Mouse (Mus musculus) forebrain, embryonic 11.5 days (tissue): ENCODE data around the gene Mef2d. TPM values are rescaled to one million over a fixed set of nuclear protein-coding genes. Genes with fewer than 3 reads are reported as not detected.

Experiments used
- ATAC-seq: fragments of 200-750 bp; cut with Nextera tagmentation; replicated peaks from 2 replicates; pipeline ENCODE4 v1.8.0; 2017; ENCODE audit warnings: moderate TSS enrichment; ENCODE audit not compliant: low FRiP score
- DNase-seq: peaks from one replicate; pipeline ENCODE4 v3.0.0-alpha.2; 2017; ENCODE audit warnings: low spot score
- H3K27ac ChIP-seq: fragments of 300-500 bp; sonication (generic); 2 replicates; pipeline ENCODE4 v1.5.1; 2014; ENCODE audit warnings: low read depth, low read length
- H3K27me3 ChIP-seq: fragments of 300-500 bp; sonication (generic); 2 replicates; pipeline ENCODE4 v1.6.1; 2014; ENCODE audit warnings: mild to moderate bottlenecking, low read length, mixed read lengths; ENCODE audit not compliant: control insufficient read depth, insufficient read depth
- H3K36me3 ChIP-seq: fragments of 300-500 bp; sonication (generic); 2 replicates; pipeline ENCODE4 v1.6.1; 2014; ENCODE audit warnings: mild to moderate bottlenecking, low read length, moderate library complexity, mixed read lengths; ENCODE audit not compliant: control insufficient read depth, insufficient read depth
- H3K4me1 ChIP-seq: fragments of 300-500 bp; sonication (generic); replicated peaks from 2 replicates; pipeline ENCODE4 v1.6.1; 2014; ENCODE audit warnings: low read length, mixed read lengths; ENCODE audit not compliant: control insufficient read depth, insufficient read depth
- H3K4me2 ChIP-seq: fragments of 300-500 bp; sonication (generic); 2 replicates; pipeline ENCODE4 v1.6.1; 2014; ENCODE audit warnings: low read depth, mild to moderate bottlenecking, low read length, moderate library complexity, mixed read lengths; ENCODE audit not compliant: severe bottlenecking
- H3K4me3 ChIP-seq: fragments of 300-500 bp; sonication (generic); 2 replicates; pipeline ENCODE4 v1.5.1; 2014; ENCODE audit warnings: low read depth, low read length
- H3K9ac ChIP-seq: fragments of 300-500 bp; sonication (generic); 2 replicates; pipeline ENCODE4 v1.6.1; 2014; ENCODE audit warnings: low read length
- H3K9me3 ChIP-seq: fragments of 300-500 bp; sonication (generic); 2 replicates; pipeline ENCODE4 v1.6.1; 2016; ENCODE audit warnings: low read length, mixed read lengths; ENCODE audit not compliant: control insufficient read depth
- WGBS: fragments of 180-500 bp; shearing (Covaris S2); extraction: QIAGEN DNeasy Blood & Tissue Kit; methylation state at CpG from one replicate; pipeline ENCODE4 v1.1.7; 2014; 5-methylcytosine and 5-hydroxymethylcytosine counted together
- polyA plus RNA-seq: library from polyadenylated mRNA; unstranded; fragments of >200 nt; fragmentation: Nextera tagmentation; extraction: Ambion mirVana; gene quantifications from 2 replicates; pipeline ENCODE4 v1.2.1, GENCODE M21; 2014

Mef2d gene
- polyA plus RNA-seq, 1 experiment from 2014 or later = 19.7 TPM

GRCm38 (mm10) chr3:88214971-88215552 is 72.9 kb downstream of the Mef2d start:
- Histone ChIP-seq H3K36me3 (no peaks in the 10 kb centered on the region; the same call in 1 of the 2 replicates), H3K4me1 (peaks cover 13% of the 10 kb centered on the region), H3K9me3 (no peaks in the 10 kb centered on the region), H3K4me2 (peak overlapping the region; percentile 79), H3K4me3 (peak overlapping the region; percentile 63), H3K9ac (peak overlapping the region; percentile 97), H3K27ac (peak overlapping the region; percentile 89), H3K27me3 (peaks cover 34% of the 10 kb centered on the region)
- 1% methylated on average over 48 of the region's 48 CpGs for WGBS
- DNase-seq (peak; percentile 76), ATAC-seq (peak; percentile 12; the same call in 1 of the 2 replicates)

- ATAC-seq (no peak), DNase-seq (peak; percentile 77)
- 0% methylated on average over 23 of the region's 23 CpGs for WGBS
- no peaks in the 10 kb centered on the region for H3K9me3 ChIP-seq
- H3K36me3 ChIP-seq = peaks cover under 1% of the 10 kb centered on the region; the same call in 1 of the 2 replicates
- peaks cover 15% of the 10 kb centered on the region for H3K4me1 ChIP-seq
- peaks cover 39% of the 10 kb centered on the region for H3K27me3 ChIP-seq
- H3K27ac ChIP-seq = peak overlapping the region; percentile 89
- H3K4me2 ChIP-seq = peak overlapping the region; percentile 79
- H3K4me3 ChIP-seq = peak overlapping the region; percentile 63
- peak overlapping the region; percentile 97 for H3K9ac ChIP-seq
Measured at GRCm38 (mm10) chr3:88215553-88216004, 73.4 kb downstream of the Mef2d start.

GRCm38 (mm10) chr3:88216116-88216515 is 73.9 kb downstream of the Mef2d start:
- ATAC-seq (no peak), DNase-seq (peak; percentile 55)
- 2% methylated on average over 6 of the region's 6 CpGs for WGBS
- Histone ChIP-seq H3K4me1 (peaks cover 16% of the 10 kb centered on the region), H3K27ac (peak overlapping the region; percentile 89), H3K9me3 (no peaks in the 10 kb centered on the region), H3K27me3 (peaks cover 42% of the 10 kb centered on the region), H3K4me2 (peak overlapping the region; percentile 79), H3K9ac (peak overlapping the region; percentile 97), H3K4me3 (peak overlapping the region; percentile 63), H3K36me3 (peaks cover 4% of the 10 kb centered on the region)

- Histone ChIP-seq H3K36me3 (peaks cover 6% of the 10 kb centered on the region), H3K27me3 (peaks cover 43% of the 10 kb centered on the region), H3K27ac (peak overlapping the region; percentile 89), H3K4me1 (peaks cover 22% of the 10 kb centered on the region), H3K4me3 (peak overlapping the region; percentile 63), H3K9ac (peak overlapping the region; percentile 97), H3K4me2 (peak overlapping the region; percentile 79), H3K9me3 (no peaks in the 10 kb centered on the region)
- no peak for ATAC-seq
- WGBS = 6% methylated on average over 7 of the region's 7 CpGs
- DNase-seq = peak; percentile 53
Measured at GRCm38 (mm10) chr3:88216534-88217326, 74.6 kb downstream of the Mef2d start.

- Histone ChIP-seq H3K27ac (peak overlapping the region; percentile 89), H3K4me3 (peak overlapping the region; percentile 63), H3K36me3 (peaks cover 6% of the 10 kb centered on the region), H3K4me2 (peak overlapping the region; percentile 79), H3K4me1 (peaks cover 29% of the 10 kb centered on the region), H3K9me3 (no peaks in the 10 kb centered on the region), H3K9ac (peak overlapping the region; percentile 97), H3K27me3 (peaks cover 39% of the 10 kb centered on the region)
- no peak for ATAC-seq
- DNase-seq = peak; percentile 57
- 18% methylated on average over 1 of the region's 2 CpGs for WGBS
Measured at GRCm38 (mm10) chr3:88217679-88218078, 75.5 kb downstream of the Mef2d start.

GRCm38 (mm10) chr3:88219940-88220339 is 77.8 kb downstream of the Mef2d start:
- ATAC-seq (peak; percentile 61), DNase-seq (peak; percentile 82)
- Histone ChIP-seq H3K9me3 (no peaks in the 10 kb centered on the region), H3K36me3 (peaks cover 14% of the 10 kb centered on the region), H3K4me2 (peak overlapping the region; percentile 79), H3K27me3 (peaks cover 31% of the 10 kb centered on the region), H3K4me1 (peaks cover 41% of the 10 kb centered on the region), H3K9ac (peak overlapping the region; percentile 62), H3K27ac (peak overlapping the region; percentile 89), H3K4me3 (peak overlapping the region; percentile 63)
- WGBS = 9% methylated on average over 9 of the region's 9 CpGs

- Histone ChIP-seq H3K4me3 (peak overlapping the region; percentile 63), H3K36me3 (peaks cover 14% of the 10 kb centered on the region), H3K27me3 (peaks cover 31% of the 10 kb centered on the region), H3K9me3 (no peaks in the 10 kb centered on the region), H3K4me1 (peaks cover 45% of the 10 kb centered on the region), H3K4me2 (peak overlapping the region; percentile 79; the same call in 1 of the 2 replicates), H3K27ac (peak overlapping the region; percentile 89), H3K9ac (peak overlapping the region; percentile 62)
- ATAC-seq (no peak), DNase-seq (no peak)
- WGBS = 8% methylated on average over 6 of the region's 6 CpGs
Measured at GRCm38 (mm10) chr3:88220842-88221241, 78.7 kb downstream of the Mef2d start.
